Mouse (Mus musculus): ENCODE results near the gene Cst8. TPM values are rescaled to one million over a fixed set of nuclear protein-coding genes. Genes with fewer than 3 reads are reported as not detected.

The Cst8 gene
- total and polyA plus RNA-seq, 2 experiments from 2014 or later, result not detected

- Histone ChIP-seq H3K9me3 (ENCODE audit: low read length) (no peaks in the 10 kb centered on the region), H3K27me3 (ENCODE audit: insufficient read depth, low read length) (no peaks in the 10 kb centered on the region), H3K4me2 (ENCODE audit: low read depth, low read length) (no peak within 1 kb of the TSS), H3K36me3 (ENCODE audit: insufficient read depth, low read length) (no peaks in the 10 kb centered on the region), H3K27ac (no peak within 1 kb of the TSS), H3K4me3 (ENCODE audit: low read length) (no peak within 1 kb of the TSS), H3K4me1 (ENCODE audit: insufficient read depth, low read length) (no peaks in the 10 kb centered on the region), H3K9ac (replicated peaks; ENCODE audit: low read length) (no peak within 1 kb of the TSS)
- ATAC-seq (no peak), DNase-seq (ENCODE audit: low spot score) (no peak)
- no peak for TF ChIP-seq CTCF (IDR thresholded peaks at IDR 0.05; ENCODE audit: low read depth)
- WGBS, result 10% methylated on average over 1 of the region's 1 CpGs
Observed at GRCm38 (mm10) chr2:148781709-148782108, 16.9 kb upstream of the Cst8 start, which contains the start of gene 8030411F24Rik. Gene 8030411F24Rik, plus strand, starts transcription at chr2:148782009.

- TF ChIP-seq CTCF (IDR thresholded peaks at IDR 0.05; ENCODE audit: low read depth), result no peak
- 92% methylated on average over 6 of the region's 6 CpGs for WGBS
- H3K9ac ChIP-seq (replicated peaks; ENCODE audit: low read length), result no peak within 1 kb of the TSS
- DNase-seq (ENCODE audit: low spot score), result no peak
- H3K4me3 ChIP-seq (ENCODE audit: low read length), result no peak within 1 kb of the TSS
- H3K4me2 ChIP-seq (ENCODE audit: low read depth, low read length), result no peak within 1 kb of the TSS
- H3K36me3 ChIP-seq (ENCODE audit: insufficient read depth, low read length), result no peaks in the 10 kb centered on the region
- H3K27ac ChIP-seq, result no peak within 1 kb of the TSS
- no peaks in the 10 kb centered on the region for H3K4me1 ChIP-seq (ENCODE audit: insufficient read depth, low read length)
- no peaks in the 10 kb centered on the region for H3K9me3 ChIP-seq (ENCODE audit: low read length)
- no peaks in the 10 kb centered on the region for H3K27me3 ChIP-seq (ENCODE audit: insufficient read depth, low read length)
- ATAC-seq, result no peak
Observed at GRCm38 (mm10) chr2:148789142-148789541, 9.4 kb upstream of the Cst8 start, which contains the start of gene Cst12. Gene Cst12, plus strand, starts transcription at chr2:148789361.

DNA sequence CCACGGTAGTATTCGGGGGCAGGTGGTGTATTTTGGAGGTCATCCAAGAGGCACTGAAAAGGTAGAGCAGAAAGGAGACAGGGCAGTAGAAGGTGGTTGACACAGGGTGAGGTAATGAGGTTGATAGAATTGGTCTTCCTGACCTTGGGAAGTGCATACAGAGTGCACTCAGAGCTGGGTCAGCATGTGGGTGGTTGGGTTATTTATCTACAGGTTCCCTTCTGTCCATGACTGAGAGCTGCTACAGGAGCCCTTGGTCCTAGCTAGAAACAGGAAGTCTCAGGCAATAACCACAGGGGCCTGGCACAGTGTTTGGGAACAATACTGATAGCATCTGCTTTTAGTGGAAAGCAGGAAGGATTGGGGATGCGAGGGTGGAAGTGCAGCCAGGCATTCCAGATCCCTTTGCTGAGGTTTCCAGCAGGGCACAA is 2.9 kb downstream of the Cst8 start:
- TF ChIP-seq CTCF (IDR thresholded peaks at IDR 0.05; ENCODE audit: low read depth), result no peak
- Histone ChIP-seq H3K36me3 (ENCODE audit: insufficient read depth, low read length) (no peaks in the 10 kb centered on the region), H3K4me3 (ENCODE audit: low read length) (no peak overlapping the region), H3K4me2 (ENCODE audit: low read depth, low read length) (no peak overlapping the region), H3K4me1 (ENCODE audit: insufficient read depth, low read length) (no peaks in the 10 kb centered on the region), H3K27ac (no peak overlapping the region), H3K27me3 (ENCODE audit: insufficient read depth, low read length) (no peaks in the 10 kb centered on the region), H3K9ac (replicated peaks; ENCODE audit: low read length) (no peak overlapping the region), H3K9me3 (ENCODE audit: low read length) (no peaks in the 10 kb centered on the region)
- WGBS, result 56% methylated on average over 3 of the region's 3 CpGs
- no peak for DNase-seq (ENCODE audit: low spot score)
- 0 out of 2 replicates have a peak, but pooled peaks have one; percentile 43 for ATAC-seq

GRCm38 (mm10) chr2:148806696-148807095 is 8.1 kb downstream of the Cst8 start:
- DNase-seq (ENCODE audit: low spot score) (no peak), ATAC-seq (no peak)
- TF ChIP-seq CTCF (IDR thresholded peaks at IDR 0.05; ENCODE audit: low read depth), result no peak
- Histone ChIP-seq H3K4me2 (ENCODE audit: low read depth, low read length) (no peak overlapping the region), H3K27ac (no peak overlapping the region), H3K4me1 (ENCODE audit: insufficient read depth, low read length) (no peaks in the 10 kb centered on the region), H3K4me3 (ENCODE audit: low read length) (no peak overlapping the region), H3K36me3 (ENCODE audit: insufficient read depth, low read length) (no peaks in the 10 kb centered on the region), H3K27me3 (ENCODE audit: insufficient read depth, low read length) (no peaks in the 10 kb centered on the region), H3K9ac (replicated peaks; ENCODE audit: low read length) (no peak overlapping the region), H3K9me3 (ENCODE audit: low read length) (no peaks in the 10 kb centered on the region)
- 70% methylated on average over 6 of the region's 6 CpGs for WGBS

GRCm38 (mm10) chr2:148819909-148820308 is 21.3 kb downstream of the Cst8 start, which contains the start of gene Cst13:
Gene Cst13, plus strand, starts transcription at chr2:148820081.
- DNase-seq (ENCODE audit: low spot score), result no peak
- ATAC-seq, result no peak
- Histone ChIP-seq H3K9me3 (ENCODE audit: low read length) (no peaks in the 10 kb centered on the region), H3K36me3 (ENCODE audit: insufficient read depth, low read length) (no peaks in the 10 kb centered on the region), H3K9ac (replicated peaks; ENCODE audit: low read length) (no peak within 1 kb of the TSS), H3K4me2 (ENCODE audit: low read depth, low read length) (no peak within 1 kb of the TSS), H3K27ac (no peak within 1 kb of the TSS), H3K4me3 (ENCODE audit: low read length) (no peak within 1 kb of the TSS), H3K4me1 (ENCODE audit: insufficient read depth, low read length) (no peaks in the 10 kb centered on the region), H3K27me3 (ENCODE audit: insufficient read depth, low read length) (no peaks in the 10 kb centered on the region)
- TF ChIP-seq CTCF (IDR thresholded peaks at IDR 0.05; ENCODE audit: low read depth), result no peak

GRCm38 (mm10) chr2:148825986-148826385 is 27.4 kb downstream of the Cst8 start:
- ATAC-seq (no peak), DNase-seq (ENCODE audit: low spot score) (no peak)
- TF ChIP-seq CTCF (IDR thresholded peaks at IDR 0.05; ENCODE audit: low read depth), result no peak
- no peaks in the 10 kb centered on the region for H3K36me3 ChIP-seq (ENCODE audit: insufficient read depth, low read length)
- H3K4me2 ChIP-seq (ENCODE audit: low read depth, low read length), result no peak overlapping the region
- H3K4me3 ChIP-seq (ENCODE audit: low read length), result no peak overlapping the region
- WGBS, result 79% methylated on average over 1 of the region's 1 CpGs
- H3K9me3 ChIP-seq (ENCODE audit: low read length), result no peaks in the 10 kb centered on the region
- H3K27me3 ChIP-seq (ENCODE audit: insufficient read depth, low read length), result no peaks in the 10 kb centered on the region
- no peaks in the 10 kb centered on the region for H3K4me1 ChIP-seq (ENCODE audit: insufficient read depth, low read length)
- no peak overlapping the region for H3K27ac ChIP-seq
- no peak overlapping the region for H3K9ac ChIP-seq (replicated peaks; ENCODE audit: low read length)

DNA sequence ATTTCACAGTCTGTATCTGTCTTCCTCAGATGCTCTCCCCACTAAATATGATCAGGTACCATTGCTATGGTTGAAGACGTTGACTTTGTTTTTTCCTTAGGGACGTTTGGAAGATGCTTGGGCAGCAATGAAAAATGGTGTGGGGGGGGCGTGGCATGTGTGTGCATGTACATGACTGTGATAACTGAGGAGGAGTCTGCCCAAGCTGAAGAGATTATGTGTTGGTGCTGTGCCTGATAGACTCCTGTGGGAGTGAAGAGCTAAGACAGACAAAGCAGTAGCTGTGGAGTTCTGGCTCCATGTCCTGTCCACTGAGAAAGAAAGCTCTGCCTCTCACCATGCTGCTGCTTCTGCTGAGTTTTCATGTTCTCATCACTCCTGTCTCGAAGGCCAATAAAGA is 36.3 kb downstream of the Cst8 start, which contains the start of gene Cst9:
Gene Cst9, plus strand, starts transcription at position 236 of the 400 bp plus-strand sequence.
- WGBS, result 71% methylated on average over 4 of the region's 4 CpGs

More for the DNA sequence above, 36.3 kb downstream of the Cst8 start, which contains the start of gene Cst9:
- Histone ChIP-seq H3K4me1 (ENCODE audit: insufficient read depth, low read length) (no peaks in the 10 kb centered on the region), H3K27ac (no peak within 1 kb of the TSS), H3K9me3 (ENCODE audit: low read length) (no peaks in the 10 kb centered on the region), H3K27me3 (ENCODE audit: insufficient read depth, low read length) (no peaks in the 10 kb centered on the region), H3K4me2 (ENCODE audit: low read depth, low read length) (no peak within 1 kb of the TSS), H3K4me3 (ENCODE audit: low read length) (no peak within 1 kb of the TSS), H3K36me3 (ENCODE audit: insufficient read depth, low read length) (no peaks in the 10 kb centered on the region), H3K9ac (replicated peaks; ENCODE audit: low read length) (no peak within 1 kb of the TSS)
- TF ChIP-seq CTCF (IDR thresholded peaks at IDR 0.05; ENCODE audit: low read depth), result no peak
- ATAC-seq (no peak), DNase-seq (ENCODE audit: low spot score) (no peak)
